Mouse (Mus musculus): ENCODE measurements around the gene Yy1.

DNA sequence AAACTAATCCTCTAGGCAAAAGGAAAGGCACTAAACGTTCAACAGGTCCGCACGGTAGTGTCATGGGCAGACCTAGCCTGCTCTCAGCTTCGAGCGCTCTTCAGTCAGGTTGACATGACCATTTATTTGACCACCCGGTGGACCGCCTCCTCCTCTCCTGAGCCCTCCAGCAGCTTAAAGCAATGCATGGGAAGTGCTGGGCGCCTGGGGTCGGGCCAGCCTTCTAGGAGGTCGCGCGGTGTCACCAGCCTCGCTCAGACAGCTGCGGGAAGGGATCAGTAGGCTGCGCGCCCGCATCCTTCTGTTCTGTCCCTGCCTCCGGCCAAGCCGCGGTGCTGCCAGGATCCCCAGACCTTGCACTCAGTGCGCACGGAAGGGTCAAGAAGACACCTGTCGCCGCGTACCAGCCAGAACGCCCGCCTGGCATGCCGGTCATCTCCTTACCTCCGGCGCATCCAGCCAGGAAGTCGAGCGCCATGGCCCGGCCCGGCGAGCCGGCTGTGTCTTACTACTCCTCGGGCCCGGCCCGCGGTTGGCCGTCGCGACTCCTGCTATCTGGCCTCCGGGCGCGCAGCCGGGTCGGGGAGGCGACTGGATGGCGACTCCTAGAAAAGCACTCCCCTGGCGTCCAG lies 42.6 kb downstream of the Yy1 start:
- no peak for TF ChIP-seq CTCF (IDR thresholded peaks at IDR 0.05; ENCODE audit: low read depth, low read length)
- 0 out of 2 replicates have a peak, but pooled peaks have one; percentile 1 for TF ChIP-seq EP300 (IDR thresholded peaks at IDR 0.05; ENCODE audit: insufficient read depth, low read depth, low read length)
- no peak for TF ChIP-seq POLR2A (IDR thresholded peaks at IDR 0.05; ENCODE audit: insufficient read depth, low read length)
